Mouse (Mus musculus) cortical plate, adult 2 months (tissue): ENCODE results near the gene Mrgpre. TPM values are rescaled to one million over a fixed set of nuclear protein-coding genes. Genes with fewer than 3 reads are reported as not detected.
A peak's percentile ranks its signal among the peaks of the same experiment; 100 is the strongest.

ENCODE experiments used
- H3K27ac ChIP-seq: fragments of 200-500 bp; 2 replicates; pipeline ENCODE4 v1.5.1; 2012; ENCODE audit warnings: low read length, control low read depth, inconsistent platforms; ENCODE audit not compliant: insufficient read depth
- H3K4me1 ChIP-seq: fragments of 200-500 bp; 2 replicates; pipeline ENCODE4 v1.6.1; 2011; ENCODE audit warnings: low read length; ENCODE audit not compliant: control insufficient read depth, insufficient read depth
- H3K4me3 ChIP-seq: fragments of 200-500 bp; 2 replicates; pipeline ENCODE4 v1.5.1; 2011; ENCODE audit warnings: mild to moderate bottlenecking, low read length, control low read depth; ENCODE audit not compliant: insufficient read depth
- CTCF ChIP-seq: fragments of 200-500 bp; IDR thresholded peaks from 2 replicates; pipeline ENCODE4 v1.5.1; 2011; ENCODE audit warnings: mild to moderate bottlenecking, control low read depth, low read length; ENCODE audit not compliant: insufficient read depth; ENCODE audit errors: extremely low read depth
- POLR2A ChIP-seq: fragments of 200-500 bp; IDR thresholded peaks from 2 replicates; pipeline ENCODE4 v1.6.1; 2011; ENCODE audit warnings: mild to moderate bottlenecking, low read length, control low read depth; ENCODE audit not compliant: insufficient read depth; ENCODE audit errors: extremely low read depth
- polyA plus RNA-seq: library from polyadenylated mRNA; depleted of rRNA; stranded (reverse); fragments of >200 nt; gene quantifications from 2 replicates; pipeline ENCODE4 v1.2.3, GENCODE M21; 2012

The Mrgpre gene
- polyA plus RNA-seq, 1 experiment = 5.7 TPM

GRCm38 (mm10) chr7:143792336-143792985 lies 8.2 kb upstream of the Mrgpre start:
- TF ChIP-seq POLR2A = no peak
- no peak for TF ChIP-seq CTCF
- H3K27ac ChIP-seq = no peak overlapping the region
- H3K4me3 ChIP-seq = no peak overlapping the region
- H3K4me1 ChIP-seq = no peaks in the 10 kb centered on the region

- TF ChIP-seq CTCF (no peak), POLR2A (no peak)
Measured at GRCm38 (mm10) chr7:143783378-143783995, 813 bp downstream of the Mrgpre start.

GRCm38 (mm10) chr7:143777375-143777774 lies 6.9 kb downstream of the Mrgpre start:
- no peaks in the 10 kb centered on the region for H3K4me1 ChIP-seq
- H3K27ac ChIP-seq = no peak overlapping the region
- no peak overlapping the region for H3K4me3 ChIP-seq
- TF ChIP-seq CTCF = no peak
- no peak for TF ChIP-seq POLR2A

More at GRCm38 (mm10) chr7:143783378-143783995, 813 bp downstream of the Mrgpre start:
- H3K27ac ChIP-seq = no peak overlapping the region
- peak overlapping the region; percentile 52 for H3K4me3 ChIP-seq
- peaks cover 4% of the 10 kb centered on the region; the same call in 1 of the 2 replicates for H3K4me1 ChIP-seq

GRCm38 (mm10) chr7:143776137-143776536 lies 8.2 kb downstream of the Mrgpre start:
- no peaks in the 10 kb centered on the region for H3K4me1 ChIP-seq
- TF ChIP-seq POLR2A (no peak), CTCF (no peak)

GRCm38 (mm10) chr7:143769461-143769860 lies 14.8 kb downstream of the Mrgpre start:
- TF ChIP-seq POLR2A = no peak
- TF ChIP-seq CTCF = no peak
- H3K4me3 ChIP-seq = no peak overlapping the region
- H3K27ac ChIP-seq = no peak overlapping the region
- no peaks in the 10 kb centered on the region for H3K4me1 ChIP-seq

More at GRCm38 (mm10) chr7:143776137-143776536, 8.2 kb downstream of the Mrgpre start:
- no peak overlapping the region for H3K4me3 ChIP-seq
- H3K27ac ChIP-seq = no peak overlapping the region

GRCm38 (mm10) chr7:143768267-143768666 lies 16.0 kb downstream of the Mrgpre start:
- Histone ChIP-seq H3K4me3 (no peak overlapping the region), H3K4me1 (no peaks in the 10 kb centered on the region), H3K27ac (no peak overlapping the region)
- TF ChIP-seq POLR2A = no peak
- TF ChIP-seq CTCF = no peak

GRCm38 (mm10) chr7:143766893-143767292 lies 17.4 kb downstream of the Mrgpre start, which contains the start of gene Mrgprg:
Gene Mrgprg (minus strand): TSS chr7:143766993.
- H3K27ac ChIP-seq = no peak within 1 kb of the TSS
- H3K4me3 ChIP-seq = no peak within 1 kb of the TSS
- TF ChIP-seq POLR2A (no peak), CTCF (no peak)
- no peaks in the 10 kb centered on the region for H3K4me1 ChIP-seq

- Histone ChIP-seq H3K4me3 (no peak overlapping the region), H3K27ac (no peak overlapping the region), H3K4me1 (no peaks in the 10 kb centered on the region)
- TF ChIP-seq POLR2A = no peak
- no peak for TF ChIP-seq CTCF
Measured at GRCm38 (mm10) chr7:143764876-143765530, 19.3 kb downstream of the Mrgpre start.

- Histone ChIP-seq H3K4me3 (no peak overlapping the region), H3K4me1 (no peaks in the 10 kb centered on the region), H3K27ac (no peak overlapping the region)
- TF ChIP-seq POLR2A = no peak
- peak; percentile 83 for TF ChIP-seq CTCF
Measured at GRCm38 (mm10) chr7:143763794-143764193, 20.5 kb downstream of the Mrgpre start.

GRCm38 (mm10) chr7:143758956-143759355 lies 25.3 kb downstream of the Mrgpre start:
- TF ChIP-seq POLR2A (no peak), CTCF (no peak)
- no peak overlapping the region for H3K27ac ChIP-seq
- no peak overlapping the region for H3K4me3 ChIP-seq
- H3K4me1 ChIP-seq = no peaks in the 10 kb centered on the region
